Mouse (Mus musculus): ENCODE data around the gene Tma7.

Tma7 gene

DNA sequence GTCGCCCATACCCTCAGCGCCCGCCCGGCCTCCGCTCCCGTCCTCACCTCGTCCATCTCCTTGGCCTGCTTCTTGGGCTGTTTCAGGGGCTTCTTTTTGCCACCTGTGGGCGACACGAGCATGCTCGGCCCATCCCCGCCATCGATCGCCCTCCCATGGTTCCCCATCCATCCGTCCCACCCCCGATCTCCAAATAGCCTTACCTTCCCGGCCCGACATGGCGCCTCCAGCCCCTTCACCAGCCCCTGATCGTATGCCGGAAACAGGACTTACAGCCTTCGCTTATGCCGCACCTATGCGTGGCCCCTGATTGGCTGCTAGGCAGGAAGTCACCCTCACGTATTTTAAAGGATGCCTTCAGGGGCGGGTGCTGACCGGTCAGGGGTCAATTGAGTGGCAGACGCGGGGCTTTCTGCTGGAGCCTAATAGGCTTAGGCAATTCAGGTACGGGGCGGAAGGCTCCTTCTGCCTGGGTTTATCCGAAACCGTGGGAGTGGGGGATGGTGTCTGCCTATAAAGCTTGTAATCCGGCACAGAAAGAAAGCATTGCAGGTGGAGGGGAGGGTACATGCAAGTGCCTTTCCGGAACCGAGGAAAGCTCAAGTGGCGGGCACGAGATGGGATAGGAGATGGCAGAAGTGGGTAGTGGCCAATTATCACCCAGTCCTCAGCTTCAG is at the start of gene Tma7, which contains the start of gene Ccdc51:
Gene Tma7 (minus strand): TSS at position 464 of the 677 bp plus-strand sequence.
Gene Ccdc51 (plus strand): TSS at position 370 of the 677 bp plus-strand sequence.
- DNase-seq: peak; percentile 81

- DNase-seq: no peak
These were observed 47.7 kb upstream of the Tma7 start for GRCm38 (mm10) chr9:109130076-109130475.

GRCm38 (mm10) chr9:109128211-109128610 is 45.8 kb upstream of the Tma7 start:
- DNase-seq: peak; percentile 67

- no peak for DNase-seq
These were observed 44.7 kb upstream of the Tma7 start for GRCm38 (mm10) chr9:109127076-109127475.

- DNase-seq: no peak
These were observed 43.1 kb upstream of the Tma7 start for GRCm38 (mm10) chr9:109125481-109125880.

DNA sequence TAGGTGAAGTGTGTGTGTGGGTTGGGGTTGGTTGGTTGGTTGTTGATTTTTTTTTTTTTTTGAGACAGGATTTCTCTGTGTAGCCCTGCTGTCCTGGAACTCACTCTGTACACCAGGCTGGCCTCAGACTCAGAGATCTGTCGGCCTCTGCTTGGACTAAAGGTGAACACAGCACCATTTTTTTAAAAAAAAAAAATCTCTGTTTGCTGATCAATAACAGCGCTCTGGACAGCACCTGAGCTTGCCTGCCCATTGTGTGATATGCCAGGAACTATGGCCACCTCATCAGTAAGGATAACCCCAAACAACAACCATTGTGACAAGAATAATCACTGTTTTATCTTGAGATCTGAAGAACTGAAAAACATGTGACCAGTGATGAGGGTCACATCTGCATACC is 42.7 kb upstream of the Tma7 start:
- no peak for DNase-seq

- no peak for DNase-seq
These were observed 41.8 kb upstream of the Tma7 start for GRCm38 (mm10) chr9:109124164-109124563.

DNA sequence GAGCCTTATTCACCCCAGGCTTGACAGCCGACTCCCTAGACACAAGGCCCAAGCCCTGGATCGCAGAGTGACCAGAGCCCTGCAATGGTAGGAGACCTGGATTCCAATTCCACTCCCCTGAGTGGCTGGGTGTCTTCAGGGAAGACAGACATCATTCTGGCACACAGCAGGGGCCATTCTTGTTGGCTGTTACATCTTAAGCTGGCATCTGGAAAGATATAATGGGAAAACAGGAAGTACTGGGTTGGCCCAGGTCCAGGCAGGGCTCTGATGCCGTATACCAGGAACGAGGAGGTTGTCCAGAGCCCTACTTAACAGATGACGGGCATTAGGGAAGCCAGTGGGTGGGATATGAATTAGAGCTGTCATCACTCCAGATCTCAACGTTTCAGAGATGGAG is 40.9 kb upstream of the Tma7 start:
- no peak for DNase-seq

DNA sequence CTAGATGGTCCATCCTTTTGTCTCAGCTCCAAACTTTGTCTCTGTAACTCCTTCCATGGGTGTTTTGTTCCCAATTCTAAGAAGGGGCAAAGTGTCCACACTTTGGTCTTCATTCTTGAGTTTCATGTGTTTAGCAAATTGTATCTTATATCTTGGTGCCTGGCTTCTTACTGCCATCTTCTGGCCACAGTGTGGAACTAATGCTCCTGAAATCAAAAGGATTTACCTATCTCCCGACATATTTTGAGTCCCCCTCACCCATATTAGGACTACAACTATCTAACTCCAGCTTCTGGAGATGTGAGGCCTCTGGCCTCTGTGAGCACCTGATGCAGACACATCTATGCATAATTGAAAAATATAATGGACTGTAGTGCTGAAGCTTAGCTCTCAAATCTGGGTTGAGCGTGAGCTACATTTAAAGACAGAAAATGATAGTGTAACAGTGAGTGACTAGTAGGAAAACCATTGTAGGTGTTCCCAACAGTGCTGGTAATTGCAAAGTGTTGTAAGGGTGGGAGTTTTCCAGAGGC is 40.2 kb upstream of the Tma7 start:
- no peak for DNase-seq

DNA sequence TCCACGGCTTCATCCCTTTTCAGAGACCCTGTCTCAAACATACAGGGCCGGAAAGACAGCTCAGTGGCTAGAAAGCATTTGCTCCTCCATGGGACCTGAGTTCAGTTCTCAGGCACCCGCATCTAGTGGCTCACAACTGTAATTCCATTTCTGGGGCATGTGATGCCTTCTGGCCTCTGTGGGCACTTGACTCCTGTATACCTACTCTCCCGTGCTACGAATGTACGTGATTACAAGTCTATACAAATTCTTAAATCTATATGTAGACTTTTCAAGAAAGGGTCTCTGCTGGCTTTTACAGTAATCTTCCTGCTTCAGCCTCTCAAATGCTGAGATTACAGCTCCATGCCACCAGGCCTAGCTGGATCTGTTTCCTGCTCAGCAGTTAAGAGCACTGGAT is 38.6 kb upstream of the Tma7 start:
- no peak for DNase-seq

- no peak for DNase-seq
These were observed 37.2 kb upstream of the Tma7 start for GRCm38 (mm10) chr9:109119571-109119970.

GRCm38 (mm10) chr9:109118106-109118505 is 35.7 kb upstream of the Tma7 start:
- no peak for DNase-seq

DNA sequence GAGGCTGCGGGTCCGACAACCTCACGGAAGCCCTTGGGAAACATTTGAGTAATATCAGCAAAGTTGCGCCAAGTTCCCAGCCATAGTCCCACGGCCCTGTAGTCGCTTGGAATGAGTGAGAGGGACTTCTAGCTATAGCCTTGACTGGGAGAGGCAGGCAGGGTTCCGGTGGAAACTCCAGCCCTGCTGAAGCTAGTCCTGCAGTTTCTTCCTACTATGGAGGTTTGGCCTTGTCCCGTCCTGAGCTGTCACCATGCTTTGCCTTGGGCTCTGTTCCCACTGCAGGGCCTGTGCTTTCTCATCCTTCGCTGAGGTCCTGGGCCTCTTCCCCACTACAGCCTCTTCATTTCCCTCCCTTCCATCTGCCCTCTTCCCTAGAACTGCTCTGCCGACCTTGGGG is 33.8 kb upstream of the Tma7 start:
- no peak for DNase-seq

DNA sequence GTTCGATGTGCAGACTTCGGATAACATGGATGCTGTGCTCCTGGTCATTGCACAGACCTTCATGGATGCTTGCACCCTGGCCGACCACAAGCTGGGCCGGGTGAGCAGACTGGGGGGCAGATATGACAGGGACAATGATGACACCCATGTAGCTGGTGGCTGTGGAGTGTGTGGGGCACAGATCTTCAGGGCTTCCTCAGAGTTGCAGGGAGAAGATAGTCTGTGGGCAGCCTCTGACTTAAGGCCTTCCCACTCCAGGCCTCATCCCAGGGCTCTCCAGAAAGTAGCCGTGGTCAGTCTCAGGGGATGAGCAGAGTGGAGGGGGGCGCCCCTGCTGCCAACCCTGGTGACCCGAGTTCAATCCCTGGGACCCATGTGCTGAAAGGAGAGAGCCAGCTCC is 32.5 kb upstream of the Tma7 start:
- no peak for DNase-seq

GRCm38 (mm10) chr9:109114276-109114675 is 31.9 kb upstream of the Tma7 start:
- DNase-seq: no peak

- no peak for DNase-seq
These were observed 30.9 kb upstream of the Tma7 start for GRCm38 (mm10) chr9:109113331-109113730.

GRCm38 (mm10) chr9:109111591-109111990 is 29.2 kb upstream of the Tma7 start:
- no peak for DNase-seq

- no peak for DNase-seq
These were observed 28.7 kb upstream of the Tma7 start for GRCm38 (mm10) chr9:109111101-109111500.

DNA sequence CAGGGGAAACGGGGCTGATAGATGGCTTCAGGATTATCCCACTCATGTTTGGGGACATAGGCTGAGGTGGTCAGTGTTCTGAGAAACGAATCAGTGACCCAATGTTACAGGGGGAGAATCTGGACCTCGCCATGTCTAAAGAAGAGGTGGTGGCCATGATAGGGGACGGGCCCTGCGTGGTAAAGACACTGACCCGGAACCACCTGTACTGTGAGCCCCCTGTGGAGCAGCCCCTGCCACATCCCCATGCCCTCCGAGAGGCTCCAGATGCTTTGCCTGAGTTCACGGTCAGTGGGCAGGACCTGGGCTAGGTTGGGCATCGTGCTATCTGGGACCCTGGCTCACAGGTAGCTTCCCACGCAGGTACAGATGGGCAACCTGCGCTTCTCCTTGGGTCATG is 27.9 kb upstream of the Tma7 start:
- DNase-seq: no peak

GRCm38 (mm10) chr9:109107341-109107740 is 25.0 kb upstream of the Tma7 start:
- DNase-seq: no peak

DNA sequence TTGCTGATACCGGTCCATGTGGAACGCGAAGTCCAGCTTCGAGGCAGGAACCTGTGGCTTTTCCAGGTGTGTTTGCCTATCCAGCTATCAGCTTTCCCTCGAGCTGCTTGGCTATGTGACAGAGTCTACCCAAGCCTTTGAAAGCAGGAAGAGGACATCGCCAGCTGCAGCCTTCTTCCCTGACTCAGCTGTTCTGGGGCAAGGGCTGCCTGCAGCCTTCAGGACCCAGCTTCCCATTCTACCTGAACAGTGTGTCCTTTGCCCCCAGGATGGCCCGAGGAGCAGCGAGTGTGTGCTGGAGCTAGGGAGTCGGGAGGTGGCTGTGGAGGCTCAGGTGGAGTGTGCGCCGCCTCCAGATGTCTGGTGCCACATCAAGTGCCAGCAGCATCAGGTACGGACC is 23.3 kb upstream of the Tma7 start:
- no peak for DNase-seq

DNA sequence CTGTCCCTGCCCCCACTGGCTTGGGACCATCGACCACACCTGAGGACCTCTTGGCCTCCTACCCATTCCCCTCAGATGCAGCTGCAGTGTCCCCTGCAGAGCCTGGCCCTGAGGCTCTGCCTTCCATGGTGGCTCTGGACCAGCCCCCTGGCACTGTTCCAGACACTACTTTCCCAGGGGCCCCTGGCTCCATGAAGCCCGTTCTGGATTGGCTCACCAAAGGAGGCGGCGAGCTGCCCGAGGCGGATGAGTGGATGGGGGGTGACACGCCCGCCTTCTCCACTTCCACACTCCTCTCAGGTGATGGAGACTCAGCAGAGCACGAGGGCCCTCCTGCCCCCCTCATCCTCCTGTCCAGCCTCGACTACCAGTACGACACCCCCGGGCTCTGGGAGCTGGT is 22.6 kb upstream of the Tma7 start:
- peak; percentile 55 for DNase-seq

GRCm38 (mm10) chr9:109104083-109104482 is 21.7 kb upstream of the Tma7 start:
- no peak for DNase-seq

DNA sequence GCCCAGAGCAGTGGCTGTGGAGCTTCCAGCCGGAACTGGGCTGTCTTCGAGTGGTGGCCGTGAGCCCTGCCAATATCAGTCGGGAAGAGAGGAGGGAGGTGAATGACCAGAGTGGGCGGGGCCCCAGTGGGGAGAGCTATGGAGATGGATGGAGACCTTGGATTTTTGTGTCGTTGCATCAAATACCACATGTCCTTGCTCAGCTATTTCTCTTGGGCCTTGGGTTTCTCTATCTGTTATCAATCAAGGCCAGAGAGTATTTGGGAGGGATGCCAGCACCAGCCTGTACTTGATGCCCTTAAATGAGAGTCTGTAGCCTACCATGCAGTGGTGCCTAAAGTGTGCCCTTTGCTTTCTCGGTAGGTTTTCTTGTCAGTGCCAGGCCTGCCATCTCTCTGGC is 20.9 kb upstream of the Tma7 start:
- DNase-seq: no peak

DNA sequence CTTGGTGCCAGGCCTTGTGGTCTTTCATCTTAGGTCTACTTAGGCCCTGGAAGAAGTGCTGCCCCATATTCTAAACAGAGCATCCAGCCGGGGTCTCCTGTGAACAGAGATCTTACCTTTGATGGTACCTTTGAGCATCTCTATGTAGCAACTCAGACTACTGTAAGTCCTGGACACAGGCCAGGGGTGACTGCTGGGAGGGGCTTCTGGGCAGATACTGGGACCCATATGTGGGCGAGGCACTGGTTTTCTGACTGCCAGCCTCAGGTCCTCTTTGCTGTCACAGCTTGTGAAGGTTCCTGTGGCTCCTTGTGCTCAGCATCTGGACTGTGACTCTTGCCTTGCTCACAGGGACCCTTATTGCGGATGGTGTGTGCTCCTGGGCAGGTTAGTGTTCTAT is 20.2 kb upstream of the Tma7 start:
- DNase-seq: no peak
